Mouse (Mus musculus): ENCODE results near the gene Smad5. TPM values are rescaled to one million over a fixed set of nuclear protein-coding genes. Genes with fewer than 3 reads are reported as not detected.

The Smad5 gene
- polyA plus RNA-seq, 1 experiment from 2014 or later = 45.3 TPM

GRCm38 (mm10) chr13:56696699-56697098, 6.1 kb upstream of the Smad5 start:
- 0 out of 2 replicates have a peak overlapping the region, but pooled peaks have one; percentile 41 for H3K27ac ChIP-seq (replicated peaks; ENCODE audit: low read depth, low read length)
- no peak overlapping the region for H3K9ac ChIP-seq (ENCODE audit: low read depth, low read length)
- 60% methylated on average over 5 of the region's 5 CpGs for whole genome bisulfite sequencing
- ATAC-seq (ENCODE audit: low read depth) (no peak), DNase-seq (ENCODE audit: low spot score) (no peak)
- H3K36me3 ChIP-seq (ENCODE audit: control insufficient read depth, insufficient read depth, low read length) = no peaks in the 10 kb centered on the region
- H3K4me2 ChIP-seq (ENCODE audit: low read depth, low read length) = no peak overlapping the region
- H3K4me3 ChIP-seq (ENCODE audit: low read depth, low read length) = no peak overlapping the region
- no peaks in the 10 kb centered on the region for H3K9me3 ChIP-seq (ENCODE audit: control insufficient read depth, low read length)
- no peaks in the 10 kb centered on the region for H3K27me3 ChIP-seq (replicated peaks; ENCODE audit: control insufficient read depth, insufficient read depth, low read length)
- peaks cover 28% of the 10 kb centered on the region for H3K4me1 ChIP-seq (ENCODE audit: control insufficient read depth, insufficient read depth, low read length)

- Histone ChIP-seq H3K27me3 (replicated peaks; ENCODE audit: control insufficient read depth, insufficient read depth, low read length) (no peaks in the 10 kb centered on the region), H3K36me3 (ENCODE audit: control insufficient read depth, insufficient read depth, low read length) (no peaks in the 10 kb centered on the region), H3K4me3 (ENCODE audit: low read depth, low read length) (no peak overlapping the region), H3K4me2 (ENCODE audit: low read depth, low read length) (no peak overlapping the region), H3K4me1 (ENCODE audit: control insufficient read depth, insufficient read depth, low read length) (peaks cover 33% of the 10 kb centered on the region), H3K9ac (ENCODE audit: low read depth, low read length) (no peak overlapping the region), H3K27ac (replicated peaks; ENCODE audit: low read depth, low read length) (peak overlapping the region; percentile 68), H3K9me3 (ENCODE audit: control insufficient read depth, low read length) (no peaks in the 10 kb centered on the region)
- ATAC-seq (ENCODE audit: low read depth) (no peak), DNase-seq (ENCODE audit: low spot score) (peak; percentile 59)
- WGBS = 69% methylated on average over 2 of the region's 2 CpGs
Measured at GRCm38 (mm10) chr13:56697171-56697570, 5.6 kb upstream of the Smad5 start.

GRCm38 (mm10) chr13:56698391-56698790, 4.4 kb upstream of the Smad5 start:
- WGBS = 7% methylated on average over 9 of the region's 9 CpGs
- no peaks in the 10 kb centered on the region for H3K36me3 ChIP-seq (ENCODE audit: control insufficient read depth, insufficient read depth, low read length)
- H3K4me2 ChIP-seq (ENCODE audit: low read depth, low read length) = peak overlapping the region; percentile 21
- 0 out of 2 replicates have a peak overlapping the region, but pooled peaks have one; percentile 30 for H3K9ac ChIP-seq (ENCODE audit: low read depth, low read length)
- H3K27ac ChIP-seq (replicated peaks; ENCODE audit: low read depth, low read length) = peak overlapping the region; percentile 68
- H3K9me3 ChIP-seq (ENCODE audit: control insufficient read depth, low read length) = no peaks in the 10 kb centered on the region
- H3K27me3 ChIP-seq (replicated peaks; ENCODE audit: control insufficient read depth, insufficient read depth, low read length) = no peaks in the 10 kb centered on the region
- ATAC-seq (ENCODE audit: low read depth) = peak; percentile 55; the same call in 1 of the 2 replicates
- DNase-seq (ENCODE audit: low spot score) = peak; percentile 93
- H3K4me1 ChIP-seq (ENCODE audit: control insufficient read depth, insufficient read depth, low read length) = peaks cover 35% of the 10 kb centered on the region
- H3K4me3 ChIP-seq (ENCODE audit: low read depth, low read length) = no peak overlapping the region

- 89% methylated on average over 2 of the region's 2 CpGs for WGBS
- no peak for DNase-seq (ENCODE audit: low spot score)
- peaks cover 37% of the 10 kb centered on the region for H3K4me1 ChIP-seq (ENCODE audit: control insufficient read depth, insufficient read depth, low read length)
Measured at GRCm38 (mm10) chr13:56699370-56699769, 3.4 kb upstream of the Smad5 start.

GRCm38 (mm10) chr13:56700981-56701380, 1.8 kb upstream of the Smad5 start:
- H3K36me3 ChIP-seq (ENCODE audit: control insufficient read depth, insufficient read depth, low read length) = 0 out of 2 replicates have a peak, but pooled peaks cover 2% of the 10 kb centered on the region
- WGBS = 59% methylated on average over 1 of the region's 1 CpGs
- H3K4me2 ChIP-seq (ENCODE audit: low read depth, low read length) = no peak overlapping the region
- H3K9me3 ChIP-seq (ENCODE audit: control insufficient read depth, low read length) = no peaks in the 10 kb centered on the region
- no peaks in the 10 kb centered on the region for H3K27me3 ChIP-seq (replicated peaks; ENCODE audit: control insufficient read depth, insufficient read depth, low read length)
- H3K4me1 ChIP-seq (ENCODE audit: control insufficient read depth, insufficient read depth, low read length) = peaks cover 53% of the 10 kb centered on the region
- no peak for ATAC-seq (ENCODE audit: low read depth)
- no peak for DNase-seq (ENCODE audit: low spot score)
- H3K27ac ChIP-seq (replicated peaks; ENCODE audit: low read depth, low read length) = no peak overlapping the region
- no peak overlapping the region for H3K4me3 ChIP-seq (ENCODE audit: low read depth, low read length)
- no peak overlapping the region for H3K9ac ChIP-seq (ENCODE audit: low read depth, low read length)

More at GRCm38 (mm10) chr13:56699370-56699769, 3.4 kb upstream of the Smad5 start:
- Histone ChIP-seq H3K27me3 (replicated peaks; ENCODE audit: control insufficient read depth, insufficient read depth, low read length) (no peaks in the 10 kb centered on the region), H3K9me3 (ENCODE audit: control insufficient read depth, low read length) (no peaks in the 10 kb centered on the region), H3K4me3 (ENCODE audit: low read depth, low read length) (no peak overlapping the region), H3K27ac (replicated peaks; ENCODE audit: low read depth, low read length) (peak overlapping the region; percentile 68; the same call in 1 of the 2 replicates), H3K4me2 (ENCODE audit: low read depth, low read length) (no peak overlapping the region), H3K36me3 (ENCODE audit: control insufficient read depth, insufficient read depth, low read length) (no peaks in the 10 kb centered on the region), H3K9ac (ENCODE audit: low read depth, low read length) (no peak overlapping the region)
- no peak for ATAC-seq (ENCODE audit: low read depth)

- H3K4me3 ChIP-seq (ENCODE audit: low read depth, low read length) = peak overlapping the region; percentile 80; the same call in 1 of the 2 replicates
- H3K27me3 ChIP-seq (replicated peaks; ENCODE audit: control insufficient read depth, insufficient read depth, low read length) = no peaks in the 10 kb centered on the region
- H3K4me1 ChIP-seq (ENCODE audit: control insufficient read depth, insufficient read depth, low read length) = peaks cover 51% of the 10 kb centered on the region
- 0 out of 2 replicates have a peak, but pooled peaks cover 10% of the 10 kb centered on the region for H3K36me3 ChIP-seq (ENCODE audit: control insufficient read depth, insufficient read depth, low read length)
- WGBS = 51% methylated on average over 10 of the region's 10 CpGs
- no peak overlapping the region for H3K9ac ChIP-seq (ENCODE audit: low read depth, low read length)
- no peak for ATAC-seq (ENCODE audit: low read depth)
- no peak for DNase-seq (ENCODE audit: low spot score)
- H3K4me2 ChIP-seq (ENCODE audit: low read depth, low read length) = 0 out of 2 replicates have a peak overlapping the region, but pooled peaks have one; percentile 58
- H3K9me3 ChIP-seq (ENCODE audit: control insufficient read depth, low read length) = no peaks in the 10 kb centered on the region
- H3K27ac ChIP-seq (replicated peaks; ENCODE audit: low read depth, low read length) = peak overlapping the region; percentile 99
Measured at GRCm38 (mm10) chr13:56701924-56702323, 886 bp upstream of the Smad5 start.

- Histone ChIP-seq H3K36me3 (ENCODE audit: control insufficient read depth, insufficient read depth, low read length) (0 out of 2 replicates have a peak, but pooled peaks cover 10% of the 10 kb centered on the region), H3K27me3 (replicated peaks; ENCODE audit: control insufficient read depth, insufficient read depth, low read length) (no peaks in the 10 kb centered on the region), H3K4me2 (ENCODE audit: low read depth, low read length) (peak overlapping the region; percentile 58), H3K4me1 (ENCODE audit: control insufficient read depth, insufficient read depth, low read length) (peaks cover 49% of the 10 kb centered on the region), H3K9me3 (ENCODE audit: control insufficient read depth, low read length) (no peaks in the 10 kb centered on the region), H3K4me3 (ENCODE audit: low read depth, low read length) (peak overlapping the region; percentile 80), H3K27ac (replicated peaks; ENCODE audit: low read depth, low read length) (peak overlapping the region; percentile 99), H3K9ac (ENCODE audit: low read depth, low read length) (peak overlapping the region; percentile 99)
- WGBS = under 1% methylated on average over 17 of the region's 80 CpGs
- DNase-seq (ENCODE audit: low spot score) (peak; percentile 82), ATAC-seq (ENCODE audit: low read depth) (peak; percentile 75)
Measured at GRCm38 (mm10) chr13:56703222-56703870, 536 bp downstream of the Smad5 start.

GRCm38 (mm10) chr13:56703871-56704321, 1.1 kb downstream of the Smad5 start:
- peaks cover 44% of the 10 kb centered on the region for H3K4me1 ChIP-seq (ENCODE audit: control insufficient read depth, insufficient read depth, low read length)
- H3K9me3 ChIP-seq (ENCODE audit: control insufficient read depth, low read length) = no peaks in the 10 kb centered on the region
- H3K4me2 ChIP-seq (ENCODE audit: low read depth, low read length) = peak overlapping the region; percentile 58
- H3K4me3 ChIP-seq (ENCODE audit: low read depth, low read length) = peak overlapping the region; percentile 80
- H3K27ac ChIP-seq (replicated peaks; ENCODE audit: low read depth, low read length) = peak overlapping the region; percentile 99
- peak; percentile 60 for DNase-seq (ENCODE audit: low spot score)
- WGBS = under 1% methylated on average over 10 of the region's 11 CpGs
- H3K36me3 ChIP-seq (ENCODE audit: control insufficient read depth, insufficient read depth, low read length) = peaks cover 12% of the 10 kb centered on the region; the same call in 1 of the 2 replicates
- H3K9ac ChIP-seq (ENCODE audit: low read depth, low read length) = peak overlapping the region; percentile 99
- H3K27me3 ChIP-seq (replicated peaks; ENCODE audit: control insufficient read depth, insufficient read depth, low read length) = no peaks in the 10 kb centered on the region
- peak; percentile 15; the same call in 1 of the 2 replicates for ATAC-seq (ENCODE audit: low read depth)
